Mouse (Mus musculus) embryo, embryonic 11.5 days (tissue): ENCODE measurements around the gene Mmp15.
"Not testable (repeated sequence)": the region's sequence is repeated elsewhere in the genome, so short reads cannot be mapped to it uniquely, and the experiment has no call there.

Source experiments
- DNase-seq: peaks from one replicate; pipeline ENCODE4 v3.0.0-alpha.2; 2012; ENCODE audit warnings: low read depth, low spot score

Mmp15 gene

GRCm38 (mm10) chr8:95377101-95377500 lies 25.0 kb downstream of the Mmp15 start:
- DNase-seq = no peak

GRCm38 (mm10) chr8:95377863-95378291 lies 25.8 kb downstream of the Mmp15 start:
- no peak for DNase-seq

- not testable (repeated sequence) for DNase-seq
These were observed 26.9 kb downstream of the Mmp15 start for GRCm38 (mm10) chr8:95378928-95379327.

- no peak for DNase-seq
These were observed 28.9 kb downstream of the Mmp15 start for GRCm38 (mm10) chr8:95380953-95381352.

GRCm38 (mm10) chr8:95381595-95381994 lies 29.5 kb downstream of the Mmp15 start:
- DNase-seq = no peak

GRCm38 (mm10) chr8:95384501-95384900 lies 32.4 kb downstream of the Mmp15 start:
- no peak for DNase-seq

GRCm38 (mm10) chr8:95386037-95386436 lies 34.0 kb downstream of the Mmp15 start:
- DNase-seq = no peak

GRCm38 (mm10) chr8:95387221-95387620 lies 35.2 kb downstream of the Mmp15 start:
- no peak for DNase-seq

- no peak for DNase-seq
These were observed 35.9 kb downstream of the Mmp15 start for GRCm38 (mm10) chr8:95387936-95388335.

GRCm38 (mm10) chr8:95390312-95390711 lies 38.2 kb downstream of the Mmp15 start:
- no peak for DNase-seq

- no peak for DNase-seq
These were observed 39.0 kb downstream of the Mmp15 start for GRCm38 (mm10) chr8:95391101-95391500.

GRCm38 (mm10) chr8:95392604-95393003 lies 40.5 kb downstream of the Mmp15 start:
- DNase-seq = no peak

GRCm38 (mm10) chr8:95395186-95395918 lies 43.3 kb downstream of the Mmp15 start:
- DNase-seq = no peak

GRCm38 (mm10) chr8:95396752-95397151 lies 44.7 kb downstream of the Mmp15 start:
- DNase-seq = no peak

GRCm38 (mm10) chr8:95397201-95397600 lies 45.1 kb downstream of the Mmp15 start:
- no peak for DNase-seq

- no peak for DNase-seq
These were observed 47.1 kb downstream of the Mmp15 start for GRCm38 (mm10) chr8:95399131-95399530.

GRCm38 (mm10) chr8:95401091-95401490 lies 49.0 kb downstream of the Mmp15 start:
- no peak for DNase-seq

- no peak for DNase-seq
These were observed 57.5 kb downstream of the Mmp15 start for GRCm38 (mm10) chr8:95409518-95409917.

- no peak for DNase-seq
These were observed 59.4 kb downstream of the Mmp15 start for GRCm38 (mm10) chr8:95411309-95411972.

- no peak for DNase-seq
These were observed 70.2 kb downstream of the Mmp15 start for GRCm38 (mm10) chr8:95422193-95422810.
